Mouse (Mus musculus) left cerebral cortex, adult 2 months (tissue): Measurements from ENCODE around the gene Ecpas. TPM values are rescaled to one million over a fixed set of nuclear protein-coding genes. Genes with fewer than 3 reads are reported as not detected.
A peak's percentile ranks its signal among the peaks of the same experiment; 100 is the strongest.

ENCODE experiments used
- DNase-seq, 2 experiments: peaks; one replicate each; pipeline ENCODE4 v3.0.0; 2021 to 2022; ENCODE audit warnings: low spot score in 2 of 2, mixed read lengths in 1 of 2; ENCODE audit errors: extremely low spot score in 1 of 2
- H3K27ac ChIP-seq: fragments of 200-600 bp; 2 replicates; pipeline ENCODE4 v1.8.1; 2022
- H3K4me3 ChIP-seq: fragments of 200-600 bp; 2 replicates; pipeline ENCODE4 v1.8.1; 2022
- CTCF ChIP-seq: fragments of 200-600 bp; IDR thresholded peaks from 2 replicates; pipeline ENCODE4 v1.8.1; 2022; ENCODE audit warnings: antibody characterized with exemption, mild to moderate bottlenecking, moderate library complexity
- intact Hi-C: fragments of 180-260 bp; cut with DNase I; formaldehyde crosslinking; loops from one replicate; pipeline ENCODE4 v1.15.1; 2025
- long read RNA-seq, 2 experiments: library from polyadenylated mRNA; stranded (forward); transcript quantifications; one replicate each; pipeline ENCODE4 v2.0.0; 2021; ENCODE audit warnings: borderline mapping rate in 2 of 2
- total RNA-seq, 2 experiments: library from RNA; stranded (reverse); gene quantifications; 2 replicates each; pipeline ENCODE4 v1.2.3; 2021

The Ecpas gene
- total RNA-seq: 100 to 1,000 TPM; 136 to 152 TPM
- long read RNA-seq, experiment 1, full-length matches to known transcripts: 5 of 53 reads
- long read RNA-seq, experiment 1, partial matches to known transcripts: 5 of 53 reads
- long read RNA-seq, experiment 1, other reads (novel, unspliced or antisense): 43 of 53 reads
- long read RNA-seq, experiment 2, full-length matches to known transcripts: 2 of 42 reads
- long read RNA-seq, experiment 2, partial matches to known transcripts: 7 of 42 reads
- long read RNA-seq, experiment 2, other reads (novel, unspliced or antisense): 33 of 42 reads

DNA sequence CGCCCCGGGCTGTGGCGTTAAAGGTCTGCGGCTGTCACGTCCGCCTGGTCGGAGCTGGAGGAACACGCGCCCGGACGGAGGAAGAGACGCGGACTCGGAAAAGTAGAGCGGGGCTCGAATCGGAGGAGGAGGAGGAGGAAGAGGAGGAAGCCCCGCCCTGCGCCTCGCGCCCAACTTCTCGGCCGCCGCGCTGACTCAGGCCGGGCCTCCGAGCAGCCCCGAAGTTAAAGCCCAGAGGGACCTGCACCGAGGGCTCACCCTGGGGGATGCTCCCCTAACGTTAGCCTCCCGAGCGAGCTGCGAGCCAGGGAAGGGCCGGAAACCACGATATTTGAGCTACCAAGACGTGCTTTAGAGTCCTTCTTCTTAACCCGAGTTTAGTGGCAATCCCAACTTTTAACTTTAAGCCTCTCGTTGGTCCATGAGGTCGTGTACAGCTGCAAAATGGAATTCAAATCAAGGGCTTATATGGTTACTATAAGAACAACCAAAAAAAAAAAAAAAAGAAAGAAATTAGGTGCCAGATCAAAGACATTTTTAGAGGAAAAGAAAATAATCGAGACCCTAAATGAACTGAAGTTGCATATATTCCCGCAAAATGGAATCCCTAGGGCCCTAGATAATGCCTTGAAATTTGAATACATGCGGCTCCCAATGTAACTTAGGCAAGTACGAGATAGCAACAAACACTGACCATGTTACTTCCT lies at the start of gene Ecpas:
Ecpas (minus strand) TSS at position 121 of the 707 bp plus-strand sequence.
- intact Hi-C loops: loop anchor here (1.0 to 10.0 kb wide), 3 partner anchors 31 to 958 kb away; partner anchors contain the start of genes Gm20503, Txn1 and Zkscan16
- no peak for DNase-seq
- H3K27ac ChIP-seq: peak within 1 kb of the TSS; percentile 98
- TF ChIP-seq CTCF: no peak
- H3K4me3 ChIP-seq: peak within 1 kb of the TSS; percentile 95

DNA sequence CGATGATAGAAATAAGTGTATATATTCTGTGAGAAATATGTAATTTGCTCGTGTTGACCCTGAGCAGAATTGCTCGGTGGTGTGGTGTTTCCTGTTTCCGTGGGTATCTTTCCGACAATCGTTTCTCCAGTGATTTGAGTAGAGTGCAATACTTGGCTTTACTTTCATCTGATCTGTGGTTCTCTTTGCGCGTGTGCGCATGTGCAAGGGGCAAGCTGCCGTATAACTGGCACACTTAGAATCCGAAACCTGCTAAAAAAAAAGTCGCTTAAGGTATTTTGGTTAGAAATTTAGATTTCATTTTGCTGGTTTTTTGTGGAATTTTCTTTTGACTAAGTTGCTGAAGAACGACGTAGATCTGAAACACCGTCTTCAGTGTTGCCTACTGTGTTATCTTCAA lies 49.2 kb upstream of the Ecpas start:
- intact Hi-C loops: no loop called here
- Histone ChIP-seq H3K27ac (no peak overlapping the region), H3K4me3 (no peak overlapping the region)
- no peak for DNase-seq
- no peak for TF ChIP-seq CTCF

DNA sequence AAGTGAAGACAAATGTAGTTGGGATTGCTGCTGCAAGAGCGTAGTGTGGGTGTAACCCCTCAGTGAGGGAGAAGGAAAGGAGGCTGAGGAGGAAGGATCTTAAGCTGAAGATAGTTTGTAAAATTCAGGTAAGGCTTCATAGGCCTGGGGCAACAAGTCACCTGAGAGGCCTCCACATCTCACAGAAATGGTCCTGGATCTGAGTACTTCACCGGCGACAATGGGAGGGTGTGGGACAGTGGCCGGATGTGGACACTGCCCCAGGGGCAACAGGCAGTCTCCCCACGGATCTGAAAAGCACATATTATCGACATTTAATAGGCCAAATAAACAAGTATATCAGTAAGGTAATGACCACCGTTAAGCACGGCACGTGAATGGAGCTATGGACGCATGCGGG lies 40.1 kb upstream of the Ecpas start:
- no peak for TF ChIP-seq CTCF
- intact Hi-C loops: no loop called here
- no peak overlapping the region for H3K27ac ChIP-seq

DNA sequence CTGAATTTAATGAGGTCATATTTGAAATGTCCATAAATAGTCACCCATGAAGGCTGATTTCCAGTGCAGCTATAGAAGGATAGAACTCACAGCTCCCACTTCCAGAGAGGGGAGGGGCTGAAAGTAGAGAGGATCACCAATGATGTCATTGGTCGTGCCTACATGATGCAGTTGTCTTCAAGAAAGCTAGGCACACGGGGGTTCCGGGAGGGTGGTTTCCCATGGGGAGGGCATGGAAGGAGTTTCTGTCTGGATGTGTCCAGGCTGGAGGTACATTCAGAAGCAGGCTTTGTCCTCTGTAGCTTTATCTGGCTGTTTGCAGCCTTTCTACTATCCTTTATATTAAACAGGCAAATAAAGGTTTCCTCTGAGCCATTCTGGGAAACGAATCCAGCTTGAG lies 35.8 kb upstream of the Ecpas start:
- no peak overlapping the region for H3K4me3 ChIP-seq
- intact Hi-C loops: no loop called here
- DNase-seq: no peak
- no peak for TF ChIP-seq CTCF
- H3K27ac ChIP-seq: no peak overlapping the region

More for the DNA sequence above, 40.1 kb upstream of the Ecpas start:
- H3K4me3 ChIP-seq: no peak overlapping the region
- no peak for DNase-seq

DNA sequence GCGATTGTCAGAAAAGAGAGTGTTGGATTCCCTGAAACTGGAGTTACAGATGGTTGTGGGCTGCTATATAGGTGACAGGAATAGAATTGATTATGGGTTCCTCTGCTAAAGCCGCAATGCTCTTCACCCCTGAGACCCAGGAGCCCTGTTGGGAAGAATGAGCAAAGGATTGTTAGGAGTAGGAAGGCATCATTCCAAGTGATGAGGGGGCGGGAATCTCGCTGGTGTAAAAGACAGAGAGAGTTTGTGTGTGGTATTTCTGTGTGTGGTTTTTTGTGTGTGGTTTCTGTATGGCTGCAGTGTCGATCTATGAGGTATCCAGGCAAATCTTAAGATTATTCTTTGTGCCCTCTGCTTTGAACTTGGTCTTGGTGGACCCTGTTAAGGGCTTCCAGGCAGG lies 32.1 kb upstream of the Ecpas start:
- H3K27ac ChIP-seq: peak overlapping the region; percentile 91
- intact Hi-C loops: no loop called here

DNA sequence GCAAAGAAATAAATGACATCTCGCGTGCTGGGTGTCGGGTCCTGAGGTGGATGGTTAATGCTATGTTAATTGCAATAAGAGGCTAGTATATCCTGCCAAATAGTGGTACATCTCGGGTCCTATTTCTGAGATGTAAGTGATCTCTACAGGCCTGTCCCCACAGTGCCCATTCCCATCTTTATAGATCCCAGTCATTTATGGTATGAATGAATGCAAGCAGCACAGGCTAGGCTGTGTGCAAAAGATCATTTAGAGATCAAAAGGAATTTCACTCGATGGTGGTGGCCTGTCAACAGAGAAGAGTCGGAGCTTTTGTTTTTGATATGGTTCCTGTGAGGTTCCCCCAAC lies 31.6 kb upstream of the Ecpas start:
- Histone ChIP-seq H3K4me3 (peak overlapping the region; percentile 67), H3K27ac (peak overlapping the region; percentile 91)
- DNase-seq: no peak
- intact Hi-C loops: no loop called here
- TF ChIP-seq CTCF: no peak

More for the DNA sequence above, 32.1 kb upstream of the Ecpas start:
- peak overlapping the region; percentile 67 for H3K4me3 ChIP-seq
- TF ChIP-seq CTCF: no peak
- peak; percentile 32 to 36 for DNase-seq

DNA sequence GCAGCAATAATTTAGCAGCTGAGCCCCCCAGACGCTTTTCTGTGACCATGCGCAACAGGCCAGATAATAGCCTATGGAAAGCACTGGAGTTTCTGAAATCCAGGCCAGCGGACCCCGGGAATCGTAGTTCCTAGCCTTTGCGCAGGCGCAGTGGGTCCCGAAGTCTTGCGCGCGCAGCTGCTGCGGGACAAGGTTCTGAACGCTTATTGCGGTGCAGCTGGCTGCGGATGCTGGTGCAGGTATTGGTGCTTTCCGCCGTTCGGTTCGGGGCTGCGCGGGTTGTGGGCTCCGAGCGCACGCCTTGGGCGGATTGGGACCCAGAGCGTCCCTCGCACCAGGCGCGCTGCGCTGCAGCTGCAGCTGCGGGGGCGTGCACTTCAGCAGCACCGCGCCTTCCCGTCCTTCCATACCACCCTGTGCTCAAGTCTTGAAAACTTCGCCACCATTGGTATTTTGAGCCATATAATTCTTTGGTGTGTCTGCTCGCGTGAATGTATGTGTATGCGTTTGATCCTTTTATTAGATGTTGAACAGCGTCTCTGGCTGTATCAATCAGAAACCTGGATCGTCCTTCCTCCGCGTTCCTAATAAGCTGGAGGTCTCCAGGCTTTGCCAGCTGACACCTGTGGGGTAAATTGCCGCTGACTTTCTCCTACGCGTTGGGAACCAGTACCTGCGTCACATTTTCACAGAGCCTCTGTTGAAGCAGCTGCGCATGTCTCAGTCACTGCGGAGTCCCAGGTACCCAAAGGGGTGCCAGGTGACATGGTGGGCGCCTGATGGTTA lies 31.1 kb upstream of the Ecpas start, which contains the start of gene Zkscan16:
Zkscan16 (plus strand) TSS at position 209 of the 786 bp plus-strand sequence.
- DNase-seq: peak; percentile 90 to 92
- peak within 1 kb of the TSS; percentile 91 for H3K27ac ChIP-seq
- intact Hi-C loops: loop anchor here (1.0 kb wide), 1 partner anchor 31 kb away; the partner anchor contains the start of gene Ecpas
- TF ChIP-seq CTCF: no peak
- H3K4me3 ChIP-seq: peak within 1 kb of the TSS; percentile 67

DNA sequence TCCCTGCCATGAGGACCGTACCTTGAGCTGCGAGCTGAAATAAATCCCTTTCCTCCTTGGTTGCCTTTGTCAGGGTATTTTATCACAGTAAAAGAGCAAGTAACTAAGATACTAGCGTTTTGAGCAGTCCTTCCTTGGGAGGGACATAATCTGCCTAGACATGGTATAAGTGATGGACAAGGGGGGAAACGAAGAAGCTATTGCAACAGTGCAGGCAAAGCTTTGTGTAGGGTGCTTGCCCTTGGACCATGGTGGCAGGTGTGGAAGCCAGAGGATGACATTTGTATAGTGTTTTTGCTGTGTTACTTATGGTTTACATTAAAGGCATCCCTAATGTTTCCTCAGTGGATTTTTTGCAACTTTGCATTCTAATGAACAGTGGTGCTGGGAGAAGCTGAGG lies 30.4 kb upstream of the Ecpas start:
- DNase-seq: no peak
- intact Hi-C loops: loop anchor here (1.0 kb wide), 1 partner anchor 31 kb away; the partner anchor contains the start of gene Ecpas
- H3K4me3 ChIP-seq: peak overlapping the region; percentile 67
- peak overlapping the region; percentile 91 for H3K27ac ChIP-seq
- TF ChIP-seq CTCF: no peak

DNA sequence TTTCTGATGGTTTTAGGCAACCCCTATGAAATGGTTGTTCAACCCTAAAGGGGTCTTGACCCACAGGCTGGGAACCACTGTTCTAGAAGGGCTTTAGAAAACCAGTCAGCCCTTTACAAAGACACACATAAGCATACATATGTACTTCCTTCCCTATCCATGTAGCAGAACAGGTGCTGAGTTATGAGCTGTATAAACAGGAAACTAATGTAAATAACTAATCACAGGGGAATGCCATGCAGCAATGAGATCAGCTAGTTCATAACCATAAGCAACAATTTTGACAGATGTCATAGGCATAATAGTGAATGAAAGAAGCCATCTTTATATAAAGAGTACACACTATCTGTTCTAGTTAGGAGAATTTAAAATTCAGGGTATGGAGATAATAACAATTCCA lies 29.1 kb upstream of the Ecpas start:
- intact Hi-C loops: no loop called here
- no peak for DNase-seq
- Histone ChIP-seq H3K4me3 (no peak overlapping the region), H3K27ac (no peak overlapping the region)
- TF ChIP-seq CTCF: no peak

DNA sequence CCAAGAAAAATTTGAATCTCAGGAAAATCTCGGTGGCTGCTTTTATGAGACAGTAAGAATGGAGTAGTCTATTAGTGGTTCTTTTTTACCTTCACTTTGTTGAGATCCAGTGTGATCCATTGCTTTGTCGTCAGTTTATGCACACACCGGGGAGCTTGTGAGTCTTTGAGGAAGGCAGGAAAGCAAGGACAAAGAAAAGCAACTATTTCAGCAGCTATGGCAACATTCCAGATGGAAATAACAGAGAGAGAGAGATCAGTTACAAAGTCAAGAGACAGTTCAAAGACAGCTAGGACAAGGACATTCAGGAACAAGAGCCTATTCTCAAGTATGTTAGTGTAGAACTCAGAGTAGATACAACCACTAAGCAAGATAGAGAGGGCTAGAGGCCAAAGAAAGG lies 23.3 kb upstream of the Ecpas start:
- no peak for TF ChIP-seq CTCF
- intact Hi-C loops: no loop called here
- no peak overlapping the region for H3K4me3 ChIP-seq
- no peak overlapping the region for H3K27ac ChIP-seq
- DNase-seq: no peak

DNA sequence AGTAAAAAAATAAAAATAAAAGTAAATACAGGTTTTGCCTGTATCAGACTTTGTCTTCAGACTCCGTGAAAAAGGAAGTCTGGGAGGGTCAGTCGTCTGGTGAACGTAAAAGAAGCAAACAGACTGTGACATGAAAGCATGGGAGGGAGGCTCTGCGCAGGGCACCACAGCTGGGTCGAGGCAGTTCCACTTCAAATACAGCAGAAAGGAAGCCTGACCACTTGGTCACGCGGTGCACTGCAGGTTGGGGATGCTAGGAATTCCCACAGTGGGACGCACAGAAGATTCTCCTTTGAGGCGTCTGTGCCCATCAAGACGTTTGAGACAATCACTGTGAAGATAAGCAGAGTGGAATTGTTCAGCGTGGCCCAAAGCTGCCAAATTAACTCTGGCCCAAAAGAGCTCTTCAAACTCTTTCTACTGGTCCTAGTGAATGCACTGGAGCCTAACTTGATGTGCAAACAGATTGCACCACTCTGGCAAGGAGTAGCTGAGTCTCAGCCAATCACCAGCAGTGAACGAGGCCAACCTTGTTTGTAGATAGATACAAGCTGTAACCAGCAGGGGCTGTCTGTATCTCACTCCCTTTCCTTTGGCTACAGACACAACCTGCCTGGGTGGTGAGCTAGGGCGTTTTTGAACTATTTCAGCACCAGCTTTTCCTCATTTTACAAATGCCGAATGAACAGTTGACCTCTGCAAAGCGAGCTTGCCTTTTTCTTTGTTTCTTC lies 22.4 kb upstream of the Ecpas start:
- Histone ChIP-seq H3K27ac (no peak overlapping the region), H3K4me3 (no peak overlapping the region)
- intact Hi-C loops: no loop called here
- peak; percentile 48 for TF ChIP-seq CTCF
- no peak for DNase-seq
